Mouse (Mus musculus): ENCODE measurements at regions not wholly inside any gene's neighbourhood (a gene's known extent, or its start where the extent isn't known, plus 50 kb on each side); places are given as distances from the start of the nearest gene placed in this dataset.
"Not testable (repeated sequence)": the region's sequence is repeated elsewhere in the genome, so short reads cannot be mapped to it uniquely, and the experiment has no call there.

DNA sequence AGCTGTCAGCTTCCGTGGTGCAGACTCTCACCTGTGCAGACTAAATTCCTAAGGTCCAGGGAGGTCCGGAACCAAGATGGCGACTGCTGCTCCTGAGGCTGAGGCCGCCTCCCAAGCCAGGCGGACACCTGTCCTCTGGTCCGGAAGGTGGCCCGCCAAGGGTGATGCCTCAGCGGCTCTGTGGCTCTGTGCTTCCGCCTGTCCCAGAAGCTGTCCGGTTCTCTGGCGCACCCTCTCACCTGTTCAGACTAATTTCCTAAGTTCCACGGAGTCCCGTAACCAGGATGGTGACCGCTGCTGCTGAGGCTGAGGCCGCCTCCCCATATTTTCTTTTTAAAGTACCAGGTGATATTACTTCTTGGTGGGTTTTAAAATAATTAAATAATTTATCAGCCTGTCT, 65.4 kb upstream of the B3galnt2 start:
- ATAC-seq (replicated peaks; ENCODE audit: low FRiP score) = peak; percentile 52
- not testable (repeated sequence) for H3K27me3 ChIP-seq (ENCODE audit: control insufficient read depth, insufficient read depth, low read length); H3K9ac ChIP-seq (ENCODE audit: low read length); DNase-seq (ENCODE audit: low spot score); H3K27ac ChIP-seq (ENCODE audit: low read depth, low read length); H3K36me3 ChIP-seq (ENCODE audit: control insufficient read depth, insufficient read depth, low read length); H3K9me3 ChIP-seq (ENCODE audit: control insufficient read depth, low read length); H3K4me1 ChIP-seq (replicated peaks; ENCODE audit: control insufficient read depth, insufficient read depth, low read length); H3K4me3 ChIP-seq (ENCODE audit: low read depth, low read length); H3K4me2 ChIP-seq (ENCODE audit: low read depth, low read length, severe bottlenecking)
- WGBS = 87% methylated on average over 15 of the region's 15 CpGs

- Histone ChIP-seq H3K27me3 (ENCODE audit: control insufficient read depth, insufficient read depth, low read length) (no peaks in the 10 kb centered on the region), H3K4me1 (replicated peaks; ENCODE audit: control insufficient read depth, insufficient read depth, low read length) (no peaks in the 10 kb centered on the region), H3K4me2 (ENCODE audit: low read depth, low read length, severe bottlenecking) (peak overlapping the region; percentile 36), H3K4me3 (ENCODE audit: low read depth, low read length) (peak overlapping the region; percentile 32), H3K36me3 (ENCODE audit: control insufficient read depth, insufficient read depth, low read length) (no peaks in the 10 kb centered on the region), H3K9ac (ENCODE audit: low read length) (no peak overlapping the region; the same call in 1 of the 2 replicates), H3K9me3 (ENCODE audit: control insufficient read depth, low read length) (no peaks in the 10 kb centered on the region), H3K27ac (ENCODE audit: low read depth, low read length) (no peak overlapping the region)
- DNase-seq (ENCODE audit: low spot score) = peak; percentile 94
- WGBS = 24% methylated on average over 17 of the region's 17 CpGs
- peak; percentile 97 for ATAC-seq (replicated peaks; ENCODE audit: low FRiP score)
Observed at GRCm38 (mm10) chr13:13889297-13890120, 64.8 kb upstream of the B3galnt2 start.

DNA sequence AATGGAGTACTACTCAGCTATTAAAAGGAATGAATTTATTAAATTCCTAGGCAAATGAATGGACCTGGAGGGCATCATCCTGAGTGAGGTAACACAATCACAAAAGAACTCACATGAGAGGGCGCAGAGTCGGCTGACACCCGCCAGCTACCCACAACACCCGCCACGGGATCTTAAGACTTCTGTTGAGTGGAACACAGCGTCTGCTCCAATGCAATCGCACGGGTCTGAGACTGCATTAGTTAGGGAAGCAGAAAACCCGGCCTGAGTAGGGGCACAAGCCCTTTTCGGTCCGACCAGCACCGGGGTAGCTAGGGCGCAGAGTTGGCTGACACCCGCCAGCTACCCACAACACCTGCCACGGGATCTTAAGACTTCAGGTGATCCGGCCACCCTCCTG, 52.1 kb upstream of the B3galnt2 start:
- H3K4me1 ChIP-seq (replicated peaks; ENCODE audit: control insufficient read depth, insufficient read depth, low read length); H3K4me3 ChIP-seq (ENCODE audit: low read depth, low read length); H3K9me3 ChIP-seq (ENCODE audit: control insufficient read depth, low read length); ATAC-seq (replicated peaks; ENCODE audit: low FRiP score); H3K4me2 ChIP-seq (ENCODE audit: low read depth, low read length, severe bottlenecking); DNase-seq (ENCODE audit: low spot score); H3K9ac ChIP-seq (ENCODE audit: low read length); H3K36me3 ChIP-seq (ENCODE audit: control insufficient read depth, insufficient read depth, low read length); H3K27me3 ChIP-seq (ENCODE audit: control insufficient read depth, insufficient read depth, low read length); H3K27ac ChIP-seq (ENCODE audit: low read depth, low read length): not testable (repeated sequence)
- WGBS = 93% methylated on average over 16 of the region's 16 CpGs

Measured in forebrain, embryonic 11.5 days (tissue).